19 mouse cellular contexts compared by ENCODE assay signal in genomic region chr5:88594173-88594569, GRCm38 (mm10). TPM values are rescaled to one million over a fixed set of nuclear protein-coding genes. Genes with fewer than 3 reads are reported as not detected.
DNase-seq lines count a peak whose midpoint lies in the region; ATAC-seq lines count a peak whose summit lies in the region.
"Had no signal": no experiment of that assay in that cellular context is flagged by ENCODE, and none has a peak within 500 bp of the region (broad histone marks: within the 10 kb centered on the region; RNA-seq: fewer than 3 reads in every experiment).

No protein-coding gene starts in this region.

- no peaks in the 10 kb centered on the region for H3K27me3 ChIP-seq in kidney, embryonic 15.5 days
- no peaks in the 10 kb centered on the region for H3K27me3 ChIP-seq in intestine, embryonic 16.5 days (replicated peaks; ENCODE audit: control insufficient read depth, insufficient read depth, low read length)
- no peaks in the 10 kb centered on the region for H3K27me3 ChIP-seq in liver, embryonic 12.5 days (replicated peaks)
- no peaks in the 10 kb centered on the region for H3K27me3 ChIP-seq in stomach, embryonic 14.5 days (ENCODE audit: control insufficient read depth, insufficient read depth, low read length)
- H3K27me3 ChIP-seq: embryonic facial prominence, embryonic 12.5 days; forebrain, embryonic 15.5 days; hindbrain, embryonic 13.5 days had no signal

- ATAC-seq in kidney, embryonic 15.5 days (replicated peaks; ENCODE audit: low FRiP score), result 0 out of 2 replicates have a peak, but pooled peaks have one; percentile 20
- peak; percentile 78 for ATAC-seq in intestine, embryonic 16.5 days
- peak; percentile 61 for ATAC-seq in liver, embryonic 12.5 days
- ATAC-seq in stomach, embryonic 14.5 days (ENCODE audit: insufficient number of reproducible peaks, insufficient read depth, low FRiP score, low read depth), result 0 out of 2 replicates have a peak, but pooled peaks have one; percentile 5
- ATAC-seq: forebrain, embryonic 15.5 days; inflammation-experienced regulatory T-cells, adult 6 months had no signal

- DNase-seq in kidney, postnatal 10 days, result no peak
- DNase-seq in cerebellum, adult 11 months, result no peak
- no peak for DNase-seq in adrenal gland, postnatal 14 days
- DNase-seq: cerebellum, adult 9-10 months; left cerebral cortex, postnatal 4 days; lung, adult 18-20 months; lung, postnatal 4 days; right cerebral cortex, postnatal 25 days; thymus, postnatal 25 days had no signal

- peaks cover 10% of the 10 kb centered on the region; the same call in 1 of the 2 replicates for H3K4me1 ChIP-seq in kidney, embryonic 15.5 days
- H3K4me1 ChIP-seq in intestine, embryonic 16.5 days (ENCODE audit: control insufficient read depth, insufficient read depth, low read length), result no peaks in the 10 kb centered on the region; the same call in 1 of the 2 replicates
- peaks cover 18% of the 10 kb centered on the region for H3K4me1 ChIP-seq in liver, embryonic 12.5 days
- no peaks in the 10 kb centered on the region for H3K4me1 ChIP-seq in stomach, embryonic 14.5 days (ENCODE audit: control insufficient read depth, insufficient read depth, low read length)
- H3K4me1 ChIP-seq: embryonic facial prominence, embryonic 12.5 days; midbrain, embryonic 10.5 days had no signal

- H3K4me2 ChIP-seq in kidney, embryonic 15.5 days, result peak overlapping the region; percentile 14; the same call in 1 of the 2 replicates
- H3K4me2 ChIP-seq in intestine, embryonic 16.5 days (ENCODE audit: low read depth, low read length), result peak overlapping the region; percentile 21
- peak overlapping the region; percentile 29 for H3K4me2 ChIP-seq in liver, embryonic 12.5 days
- no peak overlapping the region for H3K4me2 ChIP-seq in stomach, embryonic 14.5 days (replicated peaks; ENCODE audit: low read depth, low read length)
- H3K4me2 ChIP-seq: embryonic facial prominence, embryonic 12.5 days; forebrain, embryonic 15.5 days; hindbrain, embryonic 13.5 days had no signal

- H3K9me3 ChIP-seq in kidney, embryonic 15.5 days (replicated peaks), result no peaks in the 10 kb centered on the region
- H3K9me3 ChIP-seq in intestine, embryonic 16.5 days (ENCODE audit: control insufficient read depth, low read length), result no peaks in the 10 kb centered on the region
- no peaks in the 10 kb centered on the region for H3K9me3 ChIP-seq in liver, embryonic 12.5 days (replicated peaks)
- no peaks in the 10 kb centered on the region for H3K9me3 ChIP-seq in stomach, embryonic 14.5 days (ENCODE audit: control insufficient read depth, low read depth, low read length)
- H3K9me3 ChIP-seq: embryonic facial prominence, embryonic 12.5 days; forebrain, embryonic 15.5 days; hindbrain, embryonic 13.5 days; midbrain, embryonic 10.5 days had no signal

- no peaks in the 10 kb centered on the region for H3K36me3 ChIP-seq in kidney, embryonic 15.5 days
- no peaks in the 10 kb centered on the region for H3K36me3 ChIP-seq in intestine, embryonic 16.5 days (ENCODE audit: control insufficient read depth, insufficient read depth, low read length)
- H3K36me3 ChIP-seq in liver, embryonic 12.5 days, result peaks cover 2% of the 10 kb centered on the region; the same call in 1 of the 2 replicates
- H3K36me3 ChIP-seq in stomach, embryonic 14.5 days (ENCODE audit: control insufficient read depth, insufficient read depth, low read length), result no peaks in the 10 kb centered on the region
- H3K36me3 ChIP-seq: embryonic facial prominence, embryonic 12.5 days had no signal

- no peak overlapping the region for H3K9ac ChIP-seq in kidney, embryonic 15.5 days
- peak overlapping the region; percentile 49; the same call in 1 of the 2 replicates for H3K9ac ChIP-seq in intestine, embryonic 16.5 days (ENCODE audit: low read depth, low read length)
- H3K9ac ChIP-seq in liver, embryonic 12.5 days, result no peak overlapping the region
- H3K9ac ChIP-seq in stomach, embryonic 14.5 days (replicated peaks; ENCODE audit: low read depth, low read length), result no peak overlapping the region
- H3K9ac ChIP-seq: embryonic facial prominence, embryonic 12.5 days; forebrain, embryonic 15.5 days; hindbrain, embryonic 13.5 days had no signal

- no peak overlapping the region for H3K4me3 ChIP-seq in kidney, embryonic 15.5 days (replicated peaks)
- H3K4me3 ChIP-seq in intestine, embryonic 16.5 days (ENCODE audit: low read length), result peak overlapping the region; percentile 39
- H3K4me3 ChIP-seq in liver, embryonic 12.5 days, result peak overlapping the region; percentile 28
- no peak overlapping the region for H3K4me3 ChIP-seq in stomach, embryonic 14.5 days (ENCODE audit: low read depth, low read length)
- H3K4me3 ChIP-seq: embryonic facial prominence, embryonic 12.5 days; forebrain, embryonic 15.5 days; hindbrain, embryonic 13.5 days; layer of hippocampus, adult 2 months; midbrain, embryonic 10.5 days had no signal

- H3K27ac ChIP-seq in kidney, embryonic 15.5 days, result peak overlapping the region; percentile 66; the same call in 1 of the 2 replicates
- H3K27ac ChIP-seq in intestine, embryonic 16.5 days (ENCODE audit: low read length), result peak overlapping the region; percentile 89
- H3K27ac ChIP-seq in liver, embryonic 12.5 days, result peak overlapping the region; percentile 54; the same call in 1 of the 2 replicates
- no peak overlapping the region for H3K27ac ChIP-seq in stomach, embryonic 14.5 days (ENCODE audit: low read length)
- H3K27ac ChIP-seq: embryonic facial prominence, embryonic 12.5 days; forebrain, embryonic 15.5 days; hindbrain, embryonic 13.5 days; layer of hippocampus, adult 2 months; midbrain, embryonic 10.5 days had no signal

- WGBS in kidney, embryonic 15.5 days, result 92% methylated on average over 7 of the region's 7 CpGs
- 66% methylated on average over 7 of the region's 7 CpGs for WGBS in intestine, embryonic 16.5 days
- WGBS in liver, embryonic 12.5 days (ENCODE audit: insufficient replicate concordance), result 64% methylated on average over 7 of the region's 7 CpGs
- 76% methylated on average over 7 of the region's 7 CpGs for WGBS in stomach, embryonic 14.5 days

RNA-seq across cellular contexts. Expression of gene Rufy3, which starts 29.3 kb away (rescaled TPM):
- 17.7 and 19.3 TPM in 2 replicates for polyA plus RNA-seq in kidney, embryonic 15.5 days (2015; fragmentation: Nextera tagmentation; extraction: Ambion mirVana)
- polyA plus RNA-seq in intestine, embryonic 16.5 days (2015; fragmentation: Nextera tagmentation; extraction: Ambion mirVana), result 14.3 and 14.4 TPM in 2 replicates
- polyA plus RNA-seq in liver, embryonic 12.5 days (2016; fragmentation: Nextera tagmentation; extraction: Ambion mirVana), result 7.5 and 7.9 TPM in 2 replicates
- 24.7 and 25.1 TPM in 2 replicates for polyA plus RNA-seq in stomach, embryonic 14.5 days (2014; fragmentation: Nextera tagmentation; extraction: Ambion mirVana)
- total RNA-seq in adrenal gland, postnatal 14 days (2021), result 24.2 and 30.6 TPM in 2 replicates

RNA-seq across cellular contexts. Expression of gene Utp3, which starts 39.9 kb away (rescaled TPM):
- polyA plus RNA-seq in kidney, embryonic 15.5 days (2015; fragmentation: Nextera tagmentation; extraction: Ambion mirVana), result 72.8 and 75.6 TPM in 2 replicates
- polyA plus RNA-seq in intestine, embryonic 16.5 days (2015; fragmentation: Nextera tagmentation; extraction: Ambion mirVana), result 45.7 and 53.3 TPM in 2 replicates
- polyA plus RNA-seq in liver, embryonic 12.5 days (2016; fragmentation: Nextera tagmentation; extraction: Ambion mirVana), result 51.3 and 52.3 TPM in 2 replicates
- polyA plus RNA-seq in stomach, embryonic 14.5 days (2014; fragmentation: Nextera tagmentation; extraction: Ambion mirVana), result 61.9 and 62.1 TPM in 2 replicates
- 34.8 and 43.2 TPM in 2 replicates for total RNA-seq in adrenal gland, postnatal 14 days (2021)

Comparison
In these comparisons a context has a peak if more than half of its experiments do, and no peak if none do; other contexts are left out.
1. ATAC-seq: peak in every context shown above with its lines; median percentile 78 in intestine, embryonic 16.5 days; 61 in liver, embryonic 12.5 days; 20 in kidney, embryonic 15.5 days; 5 in stomach, embryonic 14.5 days.
2. H3K4me3 ChIP-seq: peak in intestine, embryonic 16.5 days (single experiment) and liver, embryonic 12.5 days (single experiment); none in kidney, embryonic 15.5 days (single experiment) and stomach, embryonic 14.5 days (single experiment).